Mouse (Mus musculus) cerebellum, adult 9-10 months (tissue): ENCODE data around the gene F830045P16Rik.
"Not testable (repeated sequence)": the region's sequence is repeated elsewhere in the genome, so short reads cannot be mapped to it uniquely, and the experiment has no call there.

Experiments
- DNase-seq: peaks from one replicate; pipeline ENCODE4 v3.0.0; 2022

F830045P16Rik gene

GRCm38 (mm10) chr2:129544919-129545318 lies 8.5 kb upstream of the F830045P16Rik start:
- DNase-seq: peak; percentile 100

GRCm38 (mm10) chr2:129544448-129544847 lies 8.0 kb upstream of the F830045P16Rik start:
- DNase-seq: peak; percentile 98

- DNase-seq: no peak
These were observed 3.6 kb upstream of the F830045P16Rik start for GRCm38 (mm10) chr2:129540036-129540435.

GRCm38 (mm10) chr2:129539175-129539574 lies 2.8 kb upstream of the F830045P16Rik start:
- DNase-seq: no peak

- DNase-seq: no peak
These were observed 1.5 kb upstream of the F830045P16Rik start for GRCm38 (mm10) chr2:129537926-129538325.

- DNase-seq: no peak
These were observed 958 bp upstream of the F830045P16Rik start for GRCm38 (mm10) chr2:129537360-129537759.

- no peak for DNase-seq
These were observed 524 bp upstream of the F830045P16Rik start for GRCm38 (mm10) chr2:129536926-129537325.

GRCm38 (mm10) chr2:129534886-129535591 lies 1.4 kb downstream of the F830045P16Rik start:
- no peak for DNase-seq

- DNase-seq: peak; percentile 4
These were observed 4.5 kb downstream of the F830045P16Rik start for GRCm38 (mm10) chr2:129531890-129532289.

- DNase-seq: peak; percentile 69
These were observed 5.3 kb downstream of the F830045P16Rik start for GRCm38 (mm10) chr2:129531102-129531501.

GRCm38 (mm10) chr2:129529297-129530209 lies 6.8 kb downstream of the F830045P16Rik start:
- DNase-seq: peak; percentile 96

- peak; percentile 23 for DNase-seq
These were observed 8.5 kb downstream of the F830045P16Rik start for GRCm38 (mm10) chr2:129527916-129528315.

- DNase-seq: peak; percentile 29
These were observed 10.1 kb downstream of the F830045P16Rik start for GRCm38 (mm10) chr2:129526322-129526721.

GRCm38 (mm10) chr2:129525644-129526043 lies 10.8 kb downstream of the F830045P16Rik start:
- DNase-seq: peak; percentile 3

GRCm38 (mm10) chr2:129518526-129518925 lies 17.9 kb downstream of the F830045P16Rik start:
- no peak for DNase-seq

- DNase-seq: no peak
These were observed 21.2 kb downstream of the F830045P16Rik start for GRCm38 (mm10) chr2:129514923-129515920.

GRCm38 (mm10) chr2:129514401-129514667 lies 22.1 kb downstream of the F830045P16Rik start:
- no peak for DNase-seq

- DNase-seq: no peak
These were observed 22.6 kb downstream of the F830045P16Rik start for GRCm38 (mm10) chr2:129513546-129514400.

- DNase-seq: not testable (repeated sequence)
These were observed 24.3 kb downstream of the F830045P16Rik start for GRCm38 (mm10) chr2:129512147-129512546.

- peak; percentile 86 for DNase-seq
These were observed 33.8 kb downstream of the F830045P16Rik start for GRCm38 (mm10) chr2:129502641-129503040.

- DNase-seq: no peak
These were observed 46.7 kb downstream of the F830045P16Rik start for GRCm38 (mm10) chr2:129489496-129490285.
